Mouse (Mus musculus): ENCODE data around the gene Syt17. TPM values are rescaled to one million over a fixed set of nuclear protein-coding genes. Genes with fewer than 3 reads are reported as not detected.
A peak's percentile ranks its signal among the peaks of the same experiment; 100 is the strongest.

Gene Syt17
- total RNA-seq, 2 experiments from 2014 or later, result 0.41 to 0.61 TPM

DNA sequence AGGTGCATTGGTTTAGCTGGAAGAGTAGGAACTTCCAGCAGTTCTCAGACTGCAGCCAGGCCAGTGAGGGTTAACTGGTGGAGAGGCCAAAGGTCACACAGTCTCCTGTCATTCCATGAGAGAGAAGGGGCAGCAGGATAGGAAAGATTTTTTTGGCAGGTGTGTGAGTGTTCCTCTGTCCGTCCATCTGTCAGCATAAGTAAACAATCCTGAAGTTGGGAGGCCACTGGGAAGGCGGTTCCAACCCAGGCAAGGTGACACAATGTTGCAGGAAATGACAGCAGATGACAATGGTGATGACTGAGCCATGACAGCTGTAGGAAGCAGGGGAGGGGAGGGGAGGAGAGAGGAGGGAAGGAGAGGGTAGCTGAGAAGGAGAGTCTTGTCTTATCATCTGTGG is 4.9 kb upstream of the Syt17 start:
- Histone ChIP-seq H3K27ac (no peak overlapping the region), H3K4me3 (no peak overlapping the region)
- no peak for DNase-seq
- intact Hi-C loops (cut with DNase I), result no loop called here
- no peak for TF ChIP-seq CTCF (IDR thresholded peaks at IDR 0.05)

DNA sequence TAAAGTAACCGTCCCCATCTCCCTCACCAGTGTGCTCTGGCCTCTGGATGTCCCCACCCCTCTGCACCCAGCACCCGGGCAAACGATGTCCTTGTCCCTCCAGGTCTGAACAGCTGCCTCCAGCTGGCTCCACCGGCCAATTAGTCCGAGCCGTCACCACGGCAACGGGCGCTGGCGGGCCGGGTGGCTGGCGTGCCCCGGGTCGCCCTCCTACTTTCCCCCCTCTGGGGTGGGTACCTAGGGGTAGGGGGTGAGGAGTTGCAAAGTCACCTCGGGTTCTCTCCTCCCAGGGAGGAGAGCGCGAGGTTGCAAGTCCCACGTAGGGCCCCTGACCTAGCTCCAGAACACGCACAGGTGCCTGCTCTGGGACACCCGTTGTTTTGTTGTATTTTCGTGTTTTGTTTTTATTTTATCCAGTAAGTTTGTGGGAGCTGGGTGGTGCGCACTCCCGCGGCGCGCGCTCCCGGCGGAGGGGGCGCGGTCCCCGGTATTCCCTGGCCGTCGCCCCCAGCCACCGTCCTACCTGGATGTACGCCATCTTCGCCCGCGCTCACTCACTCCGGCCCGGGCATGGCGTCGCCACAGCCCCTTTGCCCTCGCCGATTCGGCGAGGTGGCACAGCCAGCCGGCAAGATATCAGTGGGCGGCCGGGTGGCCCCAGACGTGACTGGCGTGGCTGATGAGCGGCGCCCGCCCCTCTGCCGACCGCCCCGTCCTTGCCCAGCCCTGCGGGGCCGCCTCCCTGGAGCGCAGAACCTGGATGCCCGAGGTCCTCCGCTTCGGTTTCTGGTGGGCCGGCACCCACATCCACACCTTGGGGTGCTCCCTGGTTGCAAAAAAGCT is 510 bp downstream of the Syt17 start:
- Histone ChIP-seq H3K4me3 (peak overlapping the region; percentile 78), H3K27ac (peak overlapping the region; percentile 56)
- peak; percentile 58 for DNase-seq
- TF ChIP-seq CTCF (IDR thresholded peaks at IDR 0.05), result no peak
- intact Hi-C loops (cut with DNase I), result loop anchor here (1.0 to 5.0 kb wide), 3 partner anchors 50 to 143 kb away; no protein-coding TSS in a partner anchor

DNA sequence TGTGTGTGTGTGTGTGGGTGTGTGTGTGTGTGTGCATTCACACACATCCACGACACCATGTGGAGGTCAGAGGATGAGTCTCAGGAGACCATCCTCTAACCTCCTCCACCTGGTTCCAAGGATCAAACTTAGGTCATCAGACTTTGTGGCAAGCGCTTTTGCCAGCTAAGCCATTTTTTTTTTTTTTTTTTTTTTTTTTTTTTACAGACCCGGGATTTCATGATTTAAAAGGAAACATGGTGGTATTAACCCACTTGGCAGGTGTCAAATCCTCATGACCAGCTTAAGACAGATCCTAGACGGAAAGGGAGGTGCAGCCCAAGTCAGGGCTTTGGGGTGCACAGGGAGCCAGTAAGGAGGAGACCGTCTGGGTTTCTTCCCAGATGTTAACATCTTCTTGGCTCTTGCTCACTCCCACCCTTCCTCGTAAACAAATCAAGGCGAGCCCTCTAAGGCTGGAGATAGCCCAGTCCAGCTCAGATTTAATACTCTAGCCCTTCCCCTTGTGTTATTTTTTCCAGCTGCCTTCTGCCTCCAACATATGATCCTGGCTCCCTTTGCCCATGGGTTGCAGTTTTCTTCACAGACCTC is 4.0 kb downstream of the Syt17 start:
- DNase-seq, result no peak
- Histone ChIP-seq H3K4me3 (no peak overlapping the region), H3K27ac (no peak overlapping the region; the same call in 1 of the 2 replicates)
- intact Hi-C loops (cut with DNase I), result no loop called here
- no peak for TF ChIP-seq CTCF (IDR thresholded peaks at IDR 0.05)

DNA sequence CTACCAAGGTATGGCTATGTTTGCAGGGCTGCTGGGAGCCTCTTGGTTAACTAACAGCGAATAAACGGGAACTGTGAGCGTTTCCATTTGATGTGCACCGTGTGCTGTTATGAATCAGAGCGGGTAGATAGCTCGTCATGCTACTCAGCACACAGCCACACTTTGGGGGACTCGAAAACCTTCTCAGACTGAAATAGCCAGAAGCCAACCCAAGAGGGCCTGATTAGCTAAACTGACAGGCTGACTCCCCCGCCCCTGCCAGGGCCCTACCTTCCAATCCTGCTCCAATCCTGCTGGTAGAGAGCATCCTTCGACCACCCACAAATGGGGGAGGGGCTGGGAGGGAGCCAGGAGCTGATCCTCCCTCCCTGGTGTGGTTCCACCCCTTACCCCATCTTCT is 4.7 kb downstream of the Syt17 start:
- H3K4me3 ChIP-seq, result no peak overlapping the region
- H3K27ac ChIP-seq, result peak overlapping the region; percentile 29
- intact Hi-C loops (cut with DNase I), result no loop called here
- no peak for TF ChIP-seq CTCF (IDR thresholded peaks at IDR 0.05)
- DNase-seq, result no peak

DNA sequence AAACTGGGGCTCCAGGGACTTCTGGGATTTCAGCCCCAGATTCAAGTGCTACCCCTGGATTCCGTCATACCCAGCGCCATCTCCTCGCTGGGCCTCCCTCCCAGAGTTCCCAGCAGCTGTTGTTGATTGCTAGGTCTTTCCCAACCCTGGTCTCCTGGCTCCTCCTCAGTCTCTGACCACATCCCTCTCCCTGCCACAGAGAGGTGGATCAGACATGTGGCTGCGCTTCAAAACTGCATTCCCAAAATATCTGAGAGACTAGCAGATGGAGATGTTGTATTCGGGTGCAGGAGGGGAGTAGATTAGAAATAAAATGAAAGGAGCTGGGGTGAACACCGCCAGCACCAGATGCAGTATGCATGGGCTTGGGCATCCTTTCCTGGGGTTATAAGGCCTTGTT is 6.5 kb downstream of the Syt17 start:
- Histone ChIP-seq H3K27ac (peak overlapping the region; percentile 68), H3K4me3 (no peak overlapping the region)
- no peak for TF ChIP-seq CTCF (IDR thresholded peaks at IDR 0.05)
- intact Hi-C loops (cut with DNase I), result no loop called here
- DNase-seq, result peak; percentile 72

DNA sequence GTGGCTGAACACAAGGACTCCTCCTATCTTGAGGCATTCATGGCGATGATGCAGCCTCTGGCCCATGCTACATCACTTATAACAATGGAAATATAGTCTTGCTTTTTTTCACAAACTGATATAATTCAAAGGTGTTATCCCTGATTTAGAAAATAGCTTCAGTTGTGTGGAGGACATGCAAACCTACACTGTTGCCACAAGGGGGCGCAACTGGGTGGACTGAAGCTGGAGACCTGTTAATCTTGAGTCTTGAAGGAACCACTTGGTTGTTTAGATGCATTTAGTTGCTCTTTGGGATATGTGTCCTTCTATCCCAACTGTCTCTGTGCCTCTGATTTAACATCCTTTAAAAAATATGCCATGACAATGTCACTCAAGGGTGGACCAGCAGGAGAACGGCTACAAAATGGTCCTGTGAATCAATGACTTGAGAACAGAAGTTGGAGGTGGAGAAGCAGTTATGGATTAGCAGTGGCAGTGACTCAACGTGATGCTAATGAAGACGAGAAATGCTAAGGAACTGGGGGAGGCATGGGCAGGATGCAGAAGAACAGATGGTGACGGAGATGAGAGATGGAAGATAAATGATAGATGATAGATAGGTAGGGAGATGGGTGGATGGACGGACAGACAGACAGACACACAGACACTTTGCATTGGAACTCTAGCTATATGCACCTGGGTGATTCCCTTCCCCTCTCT is 10.8 kb downstream of the Syt17 start:
- Histone ChIP-seq H3K4me3 (no peak overlapping the region), H3K27ac (no peak overlapping the region)
- peak; percentile 50 for DNase-seq
- intact Hi-C loops (cut with DNase I), result no loop called here
- peak; percentile 71 for TF ChIP-seq CTCF (IDR thresholded peaks at IDR 0.05)

DNA sequence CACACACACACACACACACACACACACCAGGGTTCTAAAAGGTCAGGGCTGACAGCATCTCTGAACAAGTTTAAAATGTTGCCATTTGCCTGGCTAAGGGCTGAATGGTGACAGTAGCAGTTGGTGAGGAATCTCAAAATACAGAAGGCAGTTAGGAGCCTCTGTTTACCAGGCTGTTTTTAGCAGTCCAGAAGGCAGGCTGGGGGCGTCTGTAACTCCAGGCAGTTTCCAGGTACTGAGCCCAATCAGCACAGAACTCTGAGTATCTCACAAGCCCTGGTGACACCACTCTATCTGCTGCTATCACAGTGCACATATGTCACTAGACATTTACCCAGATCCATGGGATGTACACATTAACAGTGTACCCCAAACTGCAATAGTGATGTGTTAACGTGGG is 19.1 kb downstream of the Syt17 start:
- no peak for TF ChIP-seq CTCF (IDR thresholded peaks at IDR 0.05)
- Histone ChIP-seq H3K4me3 (no peak overlapping the region), H3K27ac (no peak overlapping the region)
- DNase-seq, result no peak
- intact Hi-C loops (cut with DNase I), result no loop called here

DNA sequence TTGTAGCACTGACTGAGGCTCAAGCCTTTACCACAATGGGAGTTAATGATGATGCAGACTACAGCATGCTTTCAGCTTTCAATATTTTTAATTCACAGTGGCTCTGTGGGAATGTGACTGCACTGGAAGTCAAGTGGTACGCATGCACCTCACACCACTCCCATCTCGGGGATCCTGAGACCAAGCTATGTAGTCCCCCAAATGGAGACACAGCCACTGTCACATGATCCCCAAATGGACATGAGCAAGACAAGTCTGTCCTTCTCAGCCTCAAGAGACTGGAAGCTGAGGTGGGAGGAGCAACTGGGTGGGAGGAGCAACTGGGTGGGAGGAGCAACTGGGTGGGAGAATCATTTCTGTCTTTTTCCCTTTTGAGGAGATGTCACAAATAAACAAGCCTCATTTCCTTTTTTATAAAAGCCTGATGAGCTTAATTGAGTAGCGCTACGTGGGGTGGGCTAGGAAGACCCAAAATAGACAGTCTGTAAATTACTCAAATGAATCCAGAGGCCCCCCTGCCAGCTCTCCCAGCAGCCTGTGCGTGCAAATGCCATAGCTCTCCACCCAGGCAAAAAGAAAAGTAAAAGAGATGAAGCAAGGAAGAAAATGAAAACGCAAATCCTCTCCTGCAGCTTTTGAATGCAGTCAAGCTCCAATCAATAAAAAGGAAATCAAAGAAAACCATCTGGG is 28.4 kb downstream of the Syt17 start:
- intact Hi-C loops (cut with DNase I), result no loop called here
- TF ChIP-seq CTCF (IDR thresholded peaks at IDR 0.05), result no peak
- H3K27ac ChIP-seq, result no peak overlapping the region
- DNase-seq, result no peak
- H3K4me3 ChIP-seq, result no peak overlapping the region

DNA sequence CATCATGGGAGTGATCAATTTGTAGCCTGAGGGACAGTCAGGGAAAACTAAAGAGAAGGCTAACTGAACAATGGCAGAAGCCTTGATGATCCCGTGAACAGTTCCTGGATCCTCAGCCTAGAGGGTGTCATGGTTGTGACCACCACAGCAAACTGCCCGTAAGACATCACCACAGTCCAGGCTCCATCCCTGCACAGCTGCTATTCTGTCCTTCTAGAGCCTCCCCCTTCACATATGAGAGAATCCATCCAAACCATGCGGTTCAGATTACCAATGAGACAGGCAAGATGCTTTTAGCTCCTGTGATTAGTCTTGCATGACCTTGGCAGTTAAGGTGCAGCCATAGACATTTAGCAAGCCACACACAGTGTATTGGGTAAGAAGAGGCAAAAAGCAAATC is 33.8 kb downstream of the Syt17 start:
- no peak overlapping the region for H3K27ac ChIP-seq
- intact Hi-C loops (cut with DNase I), result no loop called here
- no peak for DNase-seq
- no peak overlapping the region for H3K4me3 ChIP-seq
- no peak for TF ChIP-seq CTCF (IDR thresholded peaks at IDR 0.05)

DNA sequence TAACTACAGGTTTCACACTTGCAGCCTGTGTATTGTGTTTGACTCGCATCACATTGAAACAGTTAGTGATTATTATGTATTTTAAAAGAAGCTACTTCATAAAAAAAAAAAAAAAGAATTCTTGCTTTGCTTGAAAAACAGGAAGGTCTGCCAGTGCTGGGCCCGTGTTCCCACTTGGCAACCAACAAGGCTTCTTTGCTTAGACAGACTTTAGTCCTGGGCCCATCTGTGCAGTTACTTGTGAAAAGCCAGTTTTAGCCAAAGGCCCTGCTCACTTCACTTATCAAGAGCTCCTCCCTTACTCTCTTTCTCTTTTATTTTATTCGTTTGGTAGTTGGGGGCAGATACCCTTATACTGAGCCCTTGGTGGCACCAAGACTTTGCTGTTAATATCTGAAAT is 36.1 kb downstream of the Syt17 start:
- Histone ChIP-seq H3K27ac (no peak overlapping the region), H3K4me3 (no peak overlapping the region)
- no peak for DNase-seq
- intact Hi-C loops (cut with DNase I), result no loop called here
- no peak for TF ChIP-seq CTCF (IDR thresholded peaks at IDR 0.05)

DNA sequence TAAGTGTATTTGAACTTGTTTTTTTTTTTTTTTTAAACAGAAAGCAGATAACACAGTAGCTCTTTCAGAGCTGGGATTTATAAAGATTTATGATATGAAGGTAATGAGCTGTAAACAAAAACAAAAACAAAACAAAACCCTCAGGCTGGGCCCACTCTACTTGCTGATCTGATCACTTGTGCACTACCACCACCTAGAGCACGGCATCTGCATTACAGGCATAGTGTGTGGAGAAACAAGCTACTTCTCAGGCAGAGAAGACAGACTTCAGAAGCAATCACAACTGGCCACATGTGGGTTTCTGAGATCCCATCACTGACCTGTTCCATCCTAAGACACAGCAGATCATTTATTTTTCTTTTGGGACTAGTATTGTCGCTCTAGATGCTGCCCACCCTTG is 38.6 kb downstream of the Syt17 start:
- H3K27ac ChIP-seq, result no peak overlapping the region
- intact Hi-C loops (cut with DNase I), result loop anchor here (1.0 kb wide), 1 partner anchor 104 kb away; no protein-coding TSS in a partner anchor
- no peak overlapping the region for H3K4me3 ChIP-seq
- peak; percentile 73 for TF ChIP-seq CTCF (IDR thresholded peaks at IDR 0.05)
- peak; percentile 55 for DNase-seq

DNA sequence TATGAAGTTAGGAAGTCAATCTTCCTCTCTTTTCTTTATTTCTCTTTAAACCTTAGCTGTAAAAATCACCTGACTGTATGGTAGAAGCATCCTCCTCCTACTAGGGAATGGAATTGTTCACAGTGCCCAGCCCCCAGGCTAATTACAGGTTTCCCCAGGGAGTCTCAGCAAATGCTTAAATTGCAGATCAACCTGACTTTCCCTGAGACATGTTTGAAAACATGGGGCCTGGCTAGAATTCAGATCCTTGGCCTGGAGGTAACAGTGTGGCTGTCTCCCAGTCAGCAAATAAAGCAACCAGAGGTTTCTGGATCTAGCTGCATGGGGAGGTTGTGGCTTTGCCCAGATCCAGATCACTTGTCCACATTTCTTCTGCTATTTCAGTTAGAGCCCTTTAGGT is 42.8 kb downstream of the Syt17 start:
- DNase-seq, result no peak
- H3K27ac ChIP-seq, result no peak overlapping the region
- no peak overlapping the region for H3K4me3 ChIP-seq
- intact Hi-C loops (cut with DNase I), result no loop called here
- no peak for TF ChIP-seq CTCF (IDR thresholded peaks at IDR 0.05)
